Mouse (Mus musculus) limb, embryonic 13.5 days (tissue): ENCODE measurements at regions not wholly inside any gene's neighbourhood (a gene's known extent, or its start where the extent isn't known, plus 50 kb on each side); places are given as distances from the start of the nearest gene placed in this dataset.
"Not testable (repeated sequence)": the region's sequence is repeated elsewhere in the genome, so short reads cannot be mapped to it uniquely, and the experiment has no call there.

ENCODE experiments used
- ATAC-seq: fragments of 200-750 bp; cut with Nextera tagmentation; 2 replicates; pipeline ENCODE4 v1.8.0; 2017; ENCODE audit warnings: low read depth, moderate number of reproducible peaks, moderate TSS enrichment; ENCODE audit not compliant: low FRiP score
- H3K27ac ChIP-seq: fragments of 300-500 bp; sonication (generic); 2 replicates; pipeline ENCODE4 v1.5.1; 2015; ENCODE audit warnings: inconsistent platforms, mild to moderate bottlenecking, moderate library complexity
- H3K27me3 ChIP-seq: fragments of 300-500 bp; sonication (generic); 2 replicates; pipeline ENCODE4 v1.6.1; 2015; ENCODE audit warnings: mild to moderate bottlenecking, inconsistent platforms
- H3K36me3 ChIP-seq: fragments of 300-500 bp; sonication (generic); 2 replicates; pipeline ENCODE4 v1.6.1; 2015; ENCODE audit warnings: inconsistent platforms, mild to moderate bottlenecking, moderate library complexity
- H3K4me1 ChIP-seq: fragments of 300-500 bp; sonication (generic); 2 replicates; pipeline ENCODE4 v1.6.1; 2015; ENCODE audit warnings: inconsistent platforms
- H3K4me2 ChIP-seq: fragments of 300-500 bp; sonication (generic); replicated peaks from 2 replicates; pipeline ENCODE4 v1.6.1; 2015; ENCODE audit warnings: inconsistent platforms, mild to moderate bottlenecking, moderate library complexity
- H3K4me3 ChIP-seq: fragments of 300-500 bp; sonication (generic); 2 replicates; pipeline ENCODE4 v1.5.1; 2015; ENCODE audit warnings: moderate library complexity, mild to moderate bottlenecking, inconsistent platforms
- H3K9ac ChIP-seq: fragments of 300-500 bp; sonication (generic); 2 replicates; pipeline ENCODE4 v1.6.1; 2015; ENCODE audit warnings: mild to moderate bottlenecking, inconsistent platforms
- H3K9me3 ChIP-seq: fragments of 300-500 bp; sonication (generic); 2 replicates; pipeline ENCODE4 v1.6.1; 2016; ENCODE audit warnings: inconsistent platforms
- WGBS: fragments of 180-500 bp; shearing (Covaris S2); methylation state at CpG from one replicate; pipeline ENCODE4 v1.1.7; 2015; 5-methylcytosine and 5-hydroxymethylcytosine counted together

DNA sequence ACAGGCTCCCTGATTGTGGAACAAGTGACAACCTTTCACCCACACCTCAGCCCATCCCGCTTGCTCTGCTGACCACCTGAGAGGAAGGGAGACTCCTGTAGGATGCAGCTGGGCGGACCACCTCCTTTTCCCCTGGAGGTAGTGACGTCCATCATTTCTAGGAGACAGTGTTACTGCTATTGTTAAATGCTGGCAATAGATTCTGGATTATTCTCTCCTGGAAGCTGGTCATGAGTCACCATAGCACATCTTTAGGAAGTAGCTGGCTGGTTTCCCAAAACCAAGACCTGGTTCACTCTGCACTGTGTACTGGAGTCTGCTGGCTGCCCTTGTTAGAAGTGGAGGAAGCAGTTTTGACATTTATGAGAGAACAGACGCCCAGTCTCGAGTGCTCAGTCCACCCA lies 196.0 kb downstream of the Fam43a start:
- no peak overlapping the region for H3K4me3 ChIP-seq
- H3K9ac ChIP-seq = no peak overlapping the region
- peaks cover 27% of the 10 kb centered on the region for H3K4me1 ChIP-seq
- no peaks in the 10 kb centered on the region for H3K27me3 ChIP-seq
- no peak overlapping the region for H3K4me2 ChIP-seq
- WGBS = 71% methylated on average over 5 of the region's 5 CpGs
- no peaks in the 10 kb centered on the region for H3K36me3 ChIP-seq
- no peak; the same call in 1 of the 2 replicates for ATAC-seq
- no peak overlapping the region for H3K27ac ChIP-seq
- H3K9me3 ChIP-seq = no peaks in the 10 kb centered on the region

DNA sequence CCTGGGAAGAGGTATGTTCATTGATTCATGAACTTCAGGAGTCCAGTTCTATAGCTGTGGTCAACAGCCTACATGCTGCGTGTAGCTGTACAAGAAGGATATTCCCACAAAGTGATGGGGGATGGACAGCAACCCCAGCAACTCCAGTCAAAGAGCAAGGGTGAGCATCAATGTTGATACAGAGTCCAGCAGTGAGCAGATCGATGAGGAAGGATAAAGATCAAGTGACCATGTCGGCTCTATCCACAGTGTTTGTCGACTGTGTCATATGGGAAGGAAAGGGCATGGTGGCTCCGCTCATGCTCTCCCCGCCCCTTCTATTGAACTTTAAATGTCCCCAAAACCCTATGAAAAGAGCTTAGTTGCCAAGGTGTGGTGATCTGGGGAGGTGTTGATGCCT lies 196.6 kb downstream of the Fam43a start:
- ATAC-seq = no peak

DNA sequence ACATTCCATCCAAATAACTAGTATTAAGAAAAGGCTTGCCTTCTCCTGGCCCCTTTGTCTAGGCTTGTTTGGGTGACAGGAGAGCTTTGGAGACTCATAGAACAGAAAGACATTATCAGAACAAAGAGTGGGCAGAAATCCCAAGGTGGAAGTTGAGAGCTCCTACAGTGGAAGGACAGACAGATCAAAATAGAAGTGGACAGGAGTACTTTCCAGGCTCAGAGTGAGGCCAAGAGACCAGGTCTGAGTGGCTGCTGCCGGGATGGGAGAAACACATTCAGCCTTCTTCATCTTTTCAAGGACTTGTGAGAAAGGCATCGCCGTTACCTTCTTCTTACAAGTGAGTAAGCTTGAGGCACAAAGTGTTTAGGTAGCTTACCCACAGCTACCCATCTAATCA lies 197.5 kb downstream of the Fam43a start:
- no peak overlapping the region for H3K9ac ChIP-seq
- no peaks in the 10 kb centered on the region for H3K36me3 ChIP-seq
- H3K4me3 ChIP-seq = no peak overlapping the region
- no peak overlapping the region for H3K4me2 ChIP-seq
- H3K27me3 ChIP-seq = no peaks in the 10 kb centered on the region
- ATAC-seq = no peak
- H3K4me1 ChIP-seq = peaks cover 17% of the 10 kb centered on the region
- H3K9me3 ChIP-seq = 0 out of 2 replicates have a peak, but pooled peaks cover 3% of the 10 kb centered on the region
- no peak overlapping the region for H3K27ac ChIP-seq
- WGBS = 96% methylated on average over 3 of the region's 3 CpGs

More for the DNA sequence above, 196.6 kb downstream of the Fam43a start:
- WGBS = 92% methylated on average over 6 of the region's 6 CpGs
- Histone ChIP-seq H3K9me3 (no peaks in the 10 kb centered on the region), H3K4me3 (no peak overlapping the region), H3K4me2 (no peak overlapping the region), H3K27me3 (no peaks in the 10 kb centered on the region), H3K9ac (no peak overlapping the region), H3K27ac (no peak overlapping the region), H3K36me3 (no peaks in the 10 kb centered on the region), H3K4me1 (peaks cover 21% of the 10 kb centered on the region)

DNA sequence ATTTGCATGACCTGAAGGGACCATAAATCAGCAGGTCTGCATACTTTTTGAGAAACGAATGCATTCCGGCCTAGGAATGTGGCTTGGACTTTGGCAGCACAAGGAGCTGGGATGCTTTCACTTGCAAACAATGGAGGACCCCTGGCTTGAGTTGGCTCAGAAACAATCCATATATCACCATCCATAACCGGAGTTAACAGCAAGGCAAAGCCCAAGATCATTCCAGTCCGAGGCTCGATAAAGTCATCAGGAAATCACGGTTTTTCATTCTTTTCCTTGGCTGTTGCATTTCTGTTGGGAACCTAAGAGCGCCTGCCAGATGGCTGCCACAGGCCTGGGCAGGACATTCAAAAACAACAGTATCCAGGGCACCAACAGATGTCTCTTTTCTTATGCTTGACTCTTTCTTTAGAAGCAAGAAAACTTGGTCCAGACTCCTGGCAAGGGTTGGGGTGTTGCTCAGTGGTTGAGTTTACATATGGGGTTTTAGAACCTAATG lies 198.5 kb downstream of the Fam43a start:
- WGBS = 48% methylated on average over 7 of the region's 7 CpGs
- Histone ChIP-seq H3K4me3 (no peak overlapping the region), H3K4me2 (no peak overlapping the region), H3K4me1 (peaks cover 17% of the 10 kb centered on the region), H3K36me3 (no peaks in the 10 kb centered on the region), H3K27me3 (no peaks in the 10 kb centered on the region), H3K9me3 (0 out of 2 replicates have a peak, but pooled peaks cover 3% of the 10 kb centered on the region), H3K27ac (no peak overlapping the region), H3K9ac (no peak overlapping the region)
- ATAC-seq = peak; percentile 69

DNA sequence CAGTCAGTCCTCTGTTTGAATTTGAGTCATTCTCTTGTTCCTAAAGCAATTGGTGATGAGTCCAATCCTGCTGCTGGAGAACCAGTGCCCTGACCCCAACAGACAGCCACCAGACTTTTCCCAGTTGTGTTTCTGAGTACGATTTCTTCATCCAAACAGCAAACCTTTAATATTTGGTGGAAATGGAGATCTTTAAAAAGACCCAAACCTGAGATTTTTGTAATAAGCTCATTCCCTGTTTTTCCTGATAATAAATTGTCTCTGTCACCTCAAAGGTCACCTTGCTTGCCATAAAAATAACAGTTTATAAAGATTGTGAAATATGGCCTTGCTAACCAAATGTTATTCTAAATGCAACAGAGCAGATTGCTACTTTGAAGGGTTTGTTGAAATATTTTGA lies 199.0 kb downstream of the Fam43a start:
- Histone ChIP-seq H3K9ac (no peak overlapping the region), H3K27me3 (no peaks in the 10 kb centered on the region), H3K4me1 (peaks cover 17% of the 10 kb centered on the region), H3K4me3 (no peak overlapping the region), H3K36me3 (no peaks in the 10 kb centered on the region), H3K27ac (no peak overlapping the region), H3K4me2 (no peak overlapping the region), H3K9me3 (0 out of 2 replicates have a peak, but pooled peaks cover 3% of the 10 kb centered on the region)
- WGBS = 81% methylated on average over 1 of the region's 1 CpGs
- no peak for ATAC-seq

DNA sequence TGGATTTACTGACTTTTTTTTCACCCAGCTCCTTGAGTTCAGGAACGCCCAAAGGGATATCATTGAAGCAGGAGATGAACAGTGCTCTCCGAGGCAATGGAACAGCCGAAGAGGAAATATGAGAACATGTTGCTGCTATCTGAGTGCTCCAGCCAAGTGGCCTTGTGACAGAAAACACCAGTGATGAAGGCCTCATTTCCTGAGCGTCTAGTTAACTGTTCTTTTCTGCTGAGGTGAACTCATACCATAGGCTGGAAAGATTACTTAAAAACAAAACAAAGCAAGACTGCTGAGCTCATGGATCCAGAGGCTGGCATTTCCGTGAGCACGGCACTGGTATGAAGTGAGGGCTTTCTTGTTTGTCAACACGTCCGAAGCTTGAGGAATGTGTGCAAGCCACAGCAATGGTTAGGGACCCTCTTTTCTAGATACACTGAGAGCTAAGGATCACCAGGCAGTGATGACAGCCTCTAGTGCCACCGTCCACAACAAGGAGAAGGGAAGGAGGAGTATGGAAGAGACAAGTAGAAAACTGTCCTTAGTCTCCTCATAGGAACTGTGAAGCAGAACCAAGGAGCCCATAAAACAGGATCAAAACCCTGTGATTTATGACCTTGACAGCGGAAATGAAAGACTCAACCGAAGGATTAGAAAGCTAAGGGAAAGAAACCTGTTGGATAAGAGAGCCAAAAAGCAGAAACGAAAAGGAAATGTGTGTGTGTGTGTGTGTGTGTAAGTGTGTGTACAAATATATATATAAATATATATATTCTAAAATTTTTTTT lies 200.4 kb downstream of the Fam43a start:
- Histone ChIP-seq H3K9me3 (0 out of 2 replicates have a peak, but pooled peaks cover 3% of the 10 kb centered on the region), H3K4me2 (no peak overlapping the region), H3K27me3 (no peaks in the 10 kb centered on the region), H3K4me3 (no peak overlapping the region), H3K9ac (no peak overlapping the region), H3K36me3 (no peaks in the 10 kb centered on the region), H3K27ac (no peak overlapping the region), H3K4me1 (peaks cover 26% of the 10 kb centered on the region)
- WGBS = 33% methylated on average over 12 of the region's 12 CpGs
- ATAC-seq = no peak

DNA sequence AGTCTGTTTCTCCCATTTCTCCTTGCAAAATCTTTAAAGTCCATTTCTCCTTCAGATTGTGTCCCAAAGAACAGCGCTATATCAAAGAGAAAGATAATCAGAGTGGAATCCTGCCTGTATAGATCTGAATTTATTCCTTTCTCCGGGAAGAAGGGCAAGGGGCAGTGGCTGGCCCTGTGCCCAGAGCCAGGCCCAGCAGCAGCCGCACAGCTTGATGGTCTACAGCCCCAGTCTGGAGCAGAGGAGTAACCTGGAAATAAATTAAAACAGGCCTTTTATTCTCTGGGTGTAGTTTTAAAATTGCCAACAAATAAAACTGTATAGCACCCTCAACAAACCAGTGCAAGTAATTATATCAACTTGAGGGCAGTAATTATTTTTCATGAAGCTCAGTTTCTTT lies 204.5 kb downstream of the Fam43a start:
- ATAC-seq = no peak
- WGBS = 43% methylated on average over 3 of the region's 3 CpGs

DNA sequence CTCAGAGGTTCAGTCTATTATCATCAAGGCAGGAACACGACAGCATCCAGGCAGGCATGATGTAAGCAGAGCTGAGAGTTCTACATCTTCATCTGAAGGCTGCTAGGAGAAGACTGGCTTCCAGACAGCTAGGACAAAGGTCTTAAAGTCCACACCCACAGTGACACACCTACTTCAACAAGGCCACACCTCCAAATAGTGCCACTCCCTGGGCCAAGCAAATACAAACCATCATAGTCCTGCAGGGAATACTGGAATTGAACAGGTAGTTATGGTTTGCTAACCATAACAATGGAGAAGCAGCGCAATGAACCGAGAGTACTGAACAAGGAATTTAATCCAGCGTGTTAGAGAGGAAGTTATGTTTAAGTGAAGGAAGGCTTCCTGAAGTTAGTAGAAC lies 206.7 kb downstream of the Fam43a start:
- ATAC-seq, H3K4me3 ChIP-seq, H3K36me3 ChIP-seq, H3K27me3 ChIP-seq, H3K4me2 ChIP-seq, H3K27ac ChIP-seq, H3K9me3 ChIP-seq, H3K9ac ChIP-seq, H3K4me1 ChIP-seq: not testable (repeated sequence)
- 91% methylated on average over 4 of the region's 4 CpGs for WGBS

More for the DNA sequence above, 204.5 kb downstream of the Fam43a start:
- Histone ChIP-seq H3K36me3 (no peaks in the 10 kb centered on the region), H3K9me3 (0 out of 2 replicates have a peak, but pooled peaks cover 3% of the 10 kb centered on the region), H3K4me1 (peaks cover 20% of the 10 kb centered on the region), H3K4me3 (no peak overlapping the region), H3K27ac (no peak overlapping the region), H3K9ac (no peak overlapping the region), H3K27me3 (no peaks in the 10 kb centered on the region), H3K4me2 (no peak overlapping the region)

DNA sequence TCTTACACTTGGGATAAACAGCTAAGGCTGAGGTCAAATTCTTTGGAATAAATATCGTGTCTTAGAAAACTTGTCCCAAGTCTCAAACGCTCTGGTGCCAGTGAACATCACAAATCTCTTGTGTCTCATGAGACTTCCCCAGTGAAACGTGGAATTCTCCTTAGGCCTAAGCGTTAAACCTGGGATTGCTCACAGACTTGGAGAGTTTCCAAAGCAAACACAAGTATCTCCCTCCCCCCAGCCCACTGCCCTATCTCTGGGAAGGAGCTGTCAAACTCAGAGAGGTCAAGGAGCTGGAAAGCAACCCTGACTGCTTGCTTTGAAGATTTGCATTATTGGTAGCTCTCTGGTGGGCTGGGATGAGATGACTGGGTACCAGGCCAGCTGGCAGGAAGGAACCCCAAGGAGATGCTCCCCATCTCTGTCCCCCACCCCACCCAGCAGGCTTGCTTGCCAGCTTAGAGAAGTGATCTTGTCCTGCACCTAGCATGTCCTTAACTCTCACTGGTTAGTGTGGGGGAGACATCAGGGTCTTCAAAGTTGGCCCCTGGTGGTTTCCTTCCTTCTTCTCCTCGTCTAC lies 219.1 kb downstream of the Fam43a start:
- Histone ChIP-seq H3K36me3 (no peaks in the 10 kb centered on the region), H3K4me2 (no peak overlapping the region), H3K4me1 (peaks cover 26% of the 10 kb centered on the region), H3K4me3 (no peak overlapping the region), H3K27me3 (no peaks in the 10 kb centered on the region), H3K9me3 (no peaks in the 10 kb centered on the region), H3K27ac (no peak overlapping the region), H3K9ac (no peak overlapping the region)
- WGBS = 48% methylated on average over 5 of the region's 5 CpGs
- ATAC-seq = no peak

DNA sequence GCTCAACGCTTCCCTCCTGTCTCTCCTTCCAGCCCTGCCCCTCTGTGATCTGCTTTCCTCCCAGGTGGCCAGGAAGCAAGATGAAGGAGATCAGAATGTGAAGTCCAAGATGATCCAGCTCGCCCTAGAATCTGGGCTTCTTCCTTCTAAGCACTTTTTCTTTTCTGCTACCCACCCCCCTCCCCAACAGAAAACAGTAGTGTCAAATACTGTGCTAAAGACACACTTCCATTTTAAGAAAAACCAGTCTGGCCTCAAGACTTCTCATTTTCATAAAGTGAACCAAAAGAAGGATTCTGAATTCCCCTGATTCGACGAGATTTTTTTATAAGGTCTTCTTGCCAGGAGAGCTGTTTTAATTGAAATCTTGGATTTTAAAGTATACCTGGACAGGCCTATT lies 219.8 kb downstream of the Fam43a start:
- Histone ChIP-seq H3K36me3 (no peaks in the 10 kb centered on the region), H3K9ac (no peak overlapping the region), H3K27ac (no peak overlapping the region), H3K4me2 (no peak overlapping the region), H3K4me3 (no peak overlapping the region), H3K4me1 (peaks cover 26% of the 10 kb centered on the region), H3K27me3 (no peaks in the 10 kb centered on the region), H3K9me3 (no peaks in the 10 kb centered on the region)
- 74% methylated on average over 4 of the region's 4 CpGs for WGBS
- no peak for ATAC-seq

DNA sequence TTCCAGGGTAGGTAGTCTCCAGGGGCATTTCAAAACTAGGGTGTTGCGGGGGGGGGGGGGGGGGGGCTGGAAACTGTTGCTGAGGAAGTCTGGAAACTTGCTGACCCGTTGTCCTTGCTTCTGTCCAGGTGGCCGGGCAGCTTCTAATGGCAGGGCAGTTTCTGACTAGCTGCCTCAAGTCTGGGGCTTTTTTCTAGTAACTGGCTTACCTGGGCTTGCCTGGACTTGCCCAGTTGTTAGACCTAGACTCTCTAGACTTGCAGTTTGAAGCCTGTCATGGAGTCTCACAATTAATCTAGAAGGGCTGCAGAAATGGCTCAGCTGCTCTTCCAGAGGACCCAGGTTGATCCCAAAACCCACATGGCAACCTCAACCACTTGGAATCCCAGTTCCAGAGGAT lies 220.7 kb downstream of the Fam43a start:
- Histone ChIP-seq H3K9ac (no peak overlapping the region), H3K4me3 (no peak overlapping the region), H3K36me3 (no peaks in the 10 kb centered on the region), H3K9me3 (no peaks in the 10 kb centered on the region), H3K27ac (no peak overlapping the region), H3K4me1 (peaks cover 26% of the 10 kb centered on the region), H3K27me3 (no peaks in the 10 kb centered on the region), H3K4me2 (no peak overlapping the region)
- ATAC-seq = no peak
- WGBS = 89% methylated on average over 2 of the region's 3 CpGs

DNA sequence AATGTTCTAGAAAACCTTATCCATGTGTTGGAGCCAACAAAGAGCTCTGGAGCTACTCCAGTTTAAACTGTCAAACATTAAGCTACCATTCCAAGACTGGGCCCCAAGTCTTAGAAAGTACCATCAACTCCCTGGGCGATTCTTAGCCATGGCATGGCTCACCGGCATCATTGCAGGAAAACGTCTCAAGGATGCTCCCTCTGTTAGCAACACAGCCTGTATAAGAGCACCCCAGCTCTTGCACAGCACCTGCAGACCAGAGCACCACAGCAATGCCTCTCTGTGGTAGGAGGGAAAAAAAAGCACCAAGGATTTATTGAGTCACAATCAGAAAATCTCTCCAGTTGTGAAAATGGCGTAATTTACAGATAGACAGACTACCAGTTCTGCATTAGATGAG lies 221.2 kb downstream of the Fam43a start:
- Histone ChIP-seq H3K27ac (no peak overlapping the region), H3K4me3 (no peak overlapping the region), H3K36me3 (no peaks in the 10 kb centered on the region), H3K27me3 (no peaks in the 10 kb centered on the region), H3K4me2 (peak overlapping the region; percentile 60), H3K4me1 (peaks cover 26% of the 10 kb centered on the region), H3K9ac (no peak overlapping the region), H3K9me3 (no peaks in the 10 kb centered on the region)
- WGBS = 77% methylated on average over 4 of the region's 4 CpGs
- no peak for ATAC-seq
